In the genomic region with DNA sequence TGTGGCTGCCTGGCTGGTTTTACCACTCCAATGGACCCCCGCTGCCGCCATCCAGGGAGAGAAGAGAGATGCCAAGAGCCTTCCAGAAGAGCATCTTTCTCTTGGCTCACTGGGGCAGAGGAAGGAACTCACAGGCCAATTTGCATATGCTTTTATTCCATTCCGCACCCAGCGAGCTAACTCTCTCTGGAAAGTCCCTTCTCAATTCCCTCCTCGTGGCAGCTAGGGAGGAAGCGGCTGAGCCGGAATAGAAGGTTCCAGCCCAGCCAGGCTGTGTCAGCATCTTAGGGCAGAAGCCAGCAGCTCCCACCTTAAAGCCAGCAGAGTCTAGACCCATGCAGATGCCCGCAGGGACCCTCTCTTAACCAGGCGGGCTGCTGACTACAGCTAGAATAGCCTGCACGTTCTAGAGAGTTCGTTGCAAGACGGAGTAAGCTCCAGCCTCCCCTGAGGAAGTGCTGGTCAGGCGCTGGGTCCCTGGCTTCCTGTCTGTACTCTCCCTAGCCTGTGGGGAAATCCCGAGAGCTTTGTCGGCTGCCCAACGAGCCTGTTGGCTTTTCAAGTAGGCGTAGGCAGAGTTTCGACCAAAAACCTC, we compare ENCODE assay signal across 8 mouse cellular contexts. TPM values are rescaled to one million over a fixed set of nuclear protein-coding genes. Genes with fewer than 3 reads are reported as not detected.
DNase-seq lines count a peak whose midpoint lies in the region; ATAC-seq and TF ChIP-seq lines count a peak whose summit lies in the region.

No protein-coding gene starts in this region.

- H3K9me3 ChIP-seq in hindbrain, embryonic 12.5 days (replicated peaks) = no peaks in the 10 kb centered on the region
- H3K9me3 ChIP-seq in lung, postnatal 0 days (ENCODE audit: low read length) = no peaks in the 10 kb centered on the region

- WGBS in hindbrain, embryonic 12.5 days = 2% methylated on average over 18 of the region's 18 CpGs
- 1% methylated on average over 18 of the region's 18 CpGs for WGBS in lung, postnatal 0 days
- WGBS in olfactory bulb, adult 2 months = 3% methylated on average over 18 of the region's 18 CpGs

- TF ChIP-seq CTCF in lung, postnatal 0 days (IDR thresholded peaks at IDR 0.05) = no peak
- TF ChIP-seq CTCF in olfactory bulb, adult 2 months (IDR thresholded peaks at IDR 0.05; ENCODE audit: insufficient read depth, low read depth, low read length) = no peak

- no peaks in the 10 kb centered on the region for H3K36me3 ChIP-seq in hindbrain, embryonic 12.5 days
- H3K36me3 ChIP-seq in lung, postnatal 0 days (ENCODE audit: insufficient read depth, low read length) = no peaks in the 10 kb centered on the region

- no peak for TF ChIP-seq POLR2A in olfactory bulb, adult 2 months (IDR thresholded peaks at IDR 0.05; ENCODE audit: insufficient read depth, low read depth, low read length)

- TF ChIP-seq EP300 in lung, postnatal 0 days (IDR thresholded peaks at IDR 0.05) = no peak

- H3K27ac ChIP-seq in hindbrain, embryonic 12.5 days = no peak overlapping the region
- peak overlapping the region; percentile 94 for H3K27ac ChIP-seq in lung, postnatal 0 days (ENCODE audit: low read length)
- H3K27ac ChIP-seq in olfactory bulb, adult 2 months (ENCODE audit: insufficient read depth, low read depth, low read length) = no peak overlapping the region

- peak overlapping the region; percentile 20 for H3K9ac ChIP-seq in hindbrain, embryonic 12.5 days
- peak overlapping the region; percentile 34 for H3K9ac ChIP-seq in lung, postnatal 0 days (replicated peaks; ENCODE audit: low read depth)

- H3K4me3 ChIP-seq in hindbrain, embryonic 12.5 days = peak overlapping the region; percentile 27
- H3K4me3 ChIP-seq in lung, postnatal 0 days (ENCODE audit: low read depth, low read length) = peak overlapping the region; percentile 33
- H3K4me3 ChIP-seq in olfactory bulb, adult 2 months (ENCODE audit: insufficient read depth, low read depth, low read length) = peak overlapping the region; percentile 22

- peak; percentile 13 for DNase-seq in MN1 (ENCODE audit: low spot score)
- DNase-seq in cerebellum, adult 9-11 months = peak; percentile 16
- peak; percentile 28 to 29 for DNase-seq in frontal cortex, postnatal 14 days (ENCODE audit: low spot score in 2 of 2)
- peak; percentile 40 to 50 for DNase-seq in layer of hippocampus, postnatal 14 days (ENCODE audit: low spot score in 2 of 2)
- DNase-seq in lung, postnatal 0 days (ENCODE audit: low spot score) = peak; percentile 77
- DNase-seq in thymus, postnatal 25 days = peak; percentile 26

- ATAC-seq in hindbrain, embryonic 12.5 days (ENCODE audit: low FRiP score) = peak; percentile 83
- ATAC-seq in lung, postnatal 0 days = peak; percentile 92

- H3K4me1 ChIP-seq in hindbrain, embryonic 12.5 days = peaks cover 15% of the 10 kb centered on the region
- H3K4me1 ChIP-seq in lung, postnatal 0 days (ENCODE audit: insufficient read depth, low read depth, low read length) = no peaks in the 10 kb centered on the region; the same call in 1 of the 2 replicates
- peaks cover 9% of the 10 kb centered on the region for H3K4me1 ChIP-seq in olfactory bulb, adult 2 months (ENCODE audit: control insufficient read depth, insufficient read depth, low read length)

- H3K27me3 ChIP-seq in hindbrain, embryonic 12.5 days = no peaks in the 10 kb centered on the region
- no peaks in the 10 kb centered on the region for H3K27me3 ChIP-seq in lung, postnatal 0 days (replicated peaks; ENCODE audit: insufficient read depth, low read length)

- H3K4me2 ChIP-seq in hindbrain, embryonic 12.5 days (replicated peaks) = peak overlapping the region; percentile 63
- H3K4me2 ChIP-seq in lung, postnatal 0 days (replicated peaks; ENCODE audit: low read depth, low read length) = peak overlapping the region; percentile 67

RNA-seq across cellular contexts. Expression of gene Pttg1, which starts 40.9 kb away (rescaled TPM):
- polyA plus RNA-seq in hindbrain, embryonic 12.5 days (2016; fragmentation: Nextera tagmentation; extraction: Ambion mirVana) = 69.8 and 85.6 TPM in 2 replicates
- total RNA-seq in layer of hippocampus, postnatal 14 days (2021) = 10 to 100 TPM; 21.2 to 24.3 TPM
- 124 and 130 TPM in 2 replicates for polyA plus RNA-seq in lung, postnatal 0 days (2015; fragmentation: Nextera tagmentation; extraction: Ambion mirVana)
- not detected in 2 replicates for polyA plus RNA-seq in olfactory bulb, adult 2 months (2012; ENCODE audit: insufficient read depth, insufficient read length, low replicate concordance, missing spikeins)

RNA-seq across cellular contexts. Expression of gene Slu7, which starts 48.4 kb away (rescaled TPM):
- 74.0 and 75.0 TPM in 2 replicates for polyA plus RNA-seq in hindbrain, embryonic 12.5 days (2016; fragmentation: Nextera tagmentation; extraction: Ambion mirVana)
- 10 to 100 TPM; 43.5 to 45.0 TPM for total RNA-seq in layer of hippocampus, postnatal 14 days (2021)
- polyA plus RNA-seq in lung, postnatal 0 days (2015; fragmentation: Nextera tagmentation; extraction: Ambion mirVana) = 52.8 and 56.0 TPM in 2 replicates
- not detected in 2 replicates for polyA plus RNA-seq in olfactory bulb, adult 2 months (2012; ENCODE audit: insufficient read depth, insufficient read length, low replicate concordance, missing spikeins)

Comparison
In these comparisons a context has a peak if more than half of its experiments do, and no peak if none do; other contexts are left out.
1. DNase-seq: peak in every context shown above with its lines; median percentile 77 in lung, postnatal 0 days; 45 in layer of hippocampus, postnatal 14 days; 28 in frontal cortex, postnatal 14 days; 26 in thymus, postnatal 25 days; 16 in cerebellum, adult 9-11 months; 13 in MN1.
2. RNA of gene Pttg1, which starts 40.9 kb away (polyA plus RNA-seq): 124 to 130 TPM in lung, postnatal 0 days and 69.8 to 85.6 TPM in hindbrain, embryonic 12.5 days; not detected in olfactory bulb, adult 2 months; every median in the first group is over 10 times any median in the second.
3. Peak in every context shown above with its lines, with median percentiles within 50 percentile points of each other: H3K4me3 ChIP-seq.